Mouse (Mus musculus) embryonic stem cell, embryonic (primary cell): ENCODE results near the gene Mpig6b.

Experiments
- CTCF ChIA-PET, 4 experiments: fragments of 300-600 bp in 2 of 4; fragments of 350-600 bp in 2 of 4; sonication (Branson Sonifier 250); formaldehyde crosslinking; loops; one replicate each; lab custom pipeline; 2022; ENCODE audit warnings: inconsistent platforms in 2 of 4; lab: Charles Lee
- POLR2A ChIA-PET, 4 experiments: fragments of 300-600 bp in 2 of 4; fragments of 350-600 bp in 2 of 4; sonication (Branson Sonifier 250); formaldehyde crosslinking; loops; one replicate each; lab custom pipeline; 2022; ENCODE audit warnings: antibody characterized with exemption in 4 of 4, inconsistent platforms in 1 of 4; lab: Charles Lee

The Mpig6b gene

GRCm38 (mm10) chr17:35077285-35077684, 11.3 kb upstream of the Mpig6b start:
- CTCF ChIA-PET: interaction anchor here in 3 of 4 experiments (0.6 to 3.0 kb wide), 8 partner anchors 11 to 431 kb away, joined by 3 to 13 read pairs (median 4); partner anchors contain the start of genes Abhd16a (in 1 of the 3) and Atf6b (in 1 of the 3)
- POLR2A ChIA-PET: interaction anchor here in 3 of 4 experiments (0.5 to 3.0 kb wide), 43 partner anchors 8 to 429 kb away, joined by 3 to 25 read pairs (median 4); partner anchors contain the start of genes Ddah2 (in 3 of the 3), Ly6g6f (in 3 of the 3), Abhd16a (in 2 of the 3) and Msh5 (in 2 of the 3)

GRCm38 (mm10) chr17:35076507-35077176, 10.7 kb upstream of the Mpig6b start, which contains the start of gene Ly6g6e:
TSS of gene Ly6g6e (plus strand) at chr17:35076902.
- CTCF ChIA-PET: interaction anchor here in 3 of 4 experiments (0.6 to 3.0 kb wide), 7 partner anchors 12 to 156 kb away, joined by 3 to 13 read pairs (median 4); partner anchors contain the start of gene Abhd16a (in 1 of the 3)
- POLR2A ChIA-PET: interaction anchor here in 3 of 4 experiments (0.6 to 3.0 kb wide), 59 partner anchors 9 to 1045 kb away, joined by 3 to 25 read pairs (median 4); partner anchors contain the start of genes Ddah2 (in 3 of the 3), Ly6g6f (in 3 of the 3), Abhd16a (in 2 of the 3) and Ddx39b (in 2 of the 3)

- CTCF ChIA-PET: interaction anchor here (0.6 to 1.7 kb wide), 5 partner anchors 10 to 200 kb away, joined by 3 to 6 read pairs (median 3); no protein-coding TSS in a partner anchor
Measured at GRCm38 (mm10) chr17:35074097-35074496, 8.1 kb upstream of the Mpig6b start.

GRCm38 (mm10) chr17:35071454-35071853, 5.5 kb upstream of the Mpig6b start:
- ChIA-PET CTCF (interaction anchor here in 1 of 4 experiments (0.7 to 1.1 kb wide), 3 partner anchors 9 to 23 kb away, joined by 3 to 4 read pairs (median 3); no protein-coding TSS in a partner anchor), POLR2A (interaction anchor here in 3 of 4 experiments (0.6 to 2.7 kb wide), 13 partner anchors 9 to 172 kb away, joined by 3 to 20 read pairs (median 3); partner anchors contain the start of genes Ddah2 (in 1 of the 3), Msh5 (in 1 of the 3) and Vars (in 1 of the 3))

More at GRCm38 (mm10) chr17:35074097-35074496, 8.1 kb upstream of the Mpig6b start:
- POLR2A ChIA-PET: interaction anchor here (0.6 to 1.8 kb wide), 20 partner anchors 8 to 138 kb away, joined by 3 to 5 read pairs (median 4); partner anchors contain the start of genes Ddah2 (in 3 of the 4), Gpank1 (in 1 of the 4), Ly6g6c (in 1 of the 4) and Mpig6b (in 1 of the 4)

GRCm38 (mm10) chr17:35070556-35071229, 4.7 kb upstream of the Mpig6b start:
- ChIA-PET POLR2A (interaction anchor here in 3 of 4 experiments (0.6 to 2.7 kb wide), 9 partner anchors 10 to 450 kb away, joined by 3 to 20 read pairs (median 4); partner anchors contain the start of genes Ddah2 (in 1 of the 3) and Vars (in 1 of the 3)), CTCF (interaction anchor here in 2 of 4 experiments (0.7 to 1.1 kb wide), 2 partner anchors 11 to 165 kb away, joined by 3 to 4 read pairs; no protein-coding TSS in a partner anchor)

- POLR2A ChIA-PET: interaction anchor here in 3 of 4 experiments (0.6 to 2.2 kb wide), 4 partner anchors 9 to 122 kb away, joined by 3 to 5 read pairs (median 3); partner anchors contain the start of gene Ddah2 (in 1 of the 3)
- CTCF ChIA-PET: no interaction called here
Measured at GRCm38 (mm10) chr17:35068213-35068914, 2.4 kb upstream of the Mpig6b start.

- ChIA-PET CTCF (interaction anchor here in 3 of 4 experiments (0.6 to 1.2 kb wide), 5 partner anchors 9 to 104 kb away, joined by 3 to 4 read pairs (median 4); no protein-coding TSS in a partner anchor), POLR2A (interaction anchor here in 3 of 4 experiments (0.8 to 2.0 kb wide), 8 partner anchors 9 to 176 kb away, joined by 3 to 16 read pairs (median 6); partner anchors contain the start of genes Ly6g6e (in 2 of the 3), Clic1 (in 1 of the 3), Ddx39b (in 1 of the 3) and Msh5 (in 1 of the 3))
Measured at GRCm38 (mm10) chr17:35064951-35065947, 735 bp downstream of the Mpig6b start, which contains the start of gene Ly6g6c. TSS of gene Ly6g6c (plus strand) at chr17:35065388.

- ChIA-PET CTCF (interaction anchor here in 3 of 4 experiments (0.9 to 1.3 kb wide), 8 partner anchors 10 to 104 kb away, joined by 3 to 5 read pairs (median 4); partner anchors contain the start of genes Abhd16a (in 1 of the 3) and Msh5 (in 1 of the 3)), POLR2A (interaction anchor here in 3 of 4 experiments (0.6 to 2.0 kb wide), 22 partner anchors 9 to 187 kb away, joined by 3 to 16 read pairs (median 4); partner anchors contain the start of genes Ly6g6e (in 2 of the 3), Msh5 (in 2 of the 3), Clic1 (in 1 of the 3) and Ddx39b (in 1 of the 3))
Measured at GRCm38 (mm10) chr17:35064378-35064877, 1.6 kb downstream of the Mpig6b start.

- CTCF ChIA-PET: interaction anchor here in 2 of 4 experiments (1.0 to 1.3 kb wide), 4 partner anchors 17 to 42 kb away, joined by 3 to 5 read pairs (median 4); partner anchors contain the start of genes Abhd16a (in 1 of the 2) and Msh5 (in 1 of the 2)
- POLR2A ChIA-PET: interaction anchor here in 2 of 4 experiments (0.5 to 5.6 kb wide), 20 partner anchors 10 to 188 kb away, joined by 3 to 82 read pairs (median 4); partner anchors contain the start of genes Clic1 (in 2 of the 2), Ly6g6e (in 2 of the 2), Msh5 (in 1 of the 2) and Sapcd1 (in 1 of the 2)
Measured at GRCm38 (mm10) chr17:35063466-35063865, 2.5 kb downstream of the Mpig6b start.

GRCm38 (mm10) chr17:35061299-35061698, 4.7 kb downstream of the Mpig6b start:
- ChIA-PET POLR2A (interaction anchor here (0.6 to 5.6 kb wide), 32 partner anchors 10 to 186 kb away, joined by 3 to 105 read pairs (median 4); partner anchors contain the start of genes Msh5 (in 3 of the 4), Clic1 (in 2 of the 4), Ddx39b (in 2 of the 4) and Ly6g6e (in 2 of the 4)), CTCF (interaction anchor here in 1 of 4 experiments (0.8 to 1.6 kb wide), 5 partner anchors 9 to 109 kb away, joined by 3 to 5 read pairs (median 4); no protein-coding TSS in a partner anchor)

- ChIA-PET POLR2A (interaction anchor here in 3 of 4 experiments (0.6 to 5.6 kb wide), 29 partner anchors 9 to 187 kb away, joined by 3 to 105 read pairs (median 5); partner anchors contain the start of genes Msh5 (in 3 of the 3), Clic1 (in 2 of the 3), Ly6g6e (in 2 of the 3) and Csnk2b (in 1 of the 3)), CTCF (interaction anchor here in 2 of 4 experiments (0.8 to 1.6 kb wide), 9 partner anchors 9 to 108 kb away, joined by 3 to 6 read pairs (median 4); partner anchors contain the start of gene Msh5 (in 1 of the 2))
Measured at GRCm38 (mm10) chr17:35060737-35061297, 5.2 kb downstream of the Mpig6b start.

- CTCF ChIA-PET: interaction anchor here in 3 of 4 experiments (0.8 to 2.5 kb wide), 13 partner anchors 10 to 114 kb away, joined by 3 to 13 read pairs (median 5); partner anchors contain the start of genes Msh5 (in 2 of the 3) and Clic1 (in 1 of the 3)
- POLR2A ChIA-PET: interaction anchor here in 3 of 4 experiments (0.5 to 5.6 kb wide), 52 partner anchors 9 to 413 kb away, joined by 3 to 105 read pairs (median 5); partner anchors contain the start of genes Clic1 (in 3 of the 3), Msh5 (in 3 of the 3), Ddx39b (in 2 of the 3) and Ly6g6e (in 2 of the 3)
Measured at GRCm38 (mm10) chr17:35060071-35060470, 5.9 kb downstream of the Mpig6b start.
